Mouse (Mus musculus) erythroblast, embryonic 14.5 days (primary cell): ENCODE results near the gene Gusb.

Experiments used
- GATA1 ChIP-seq: IDR thresholded peaks from 2 replicates; pipeline ENCODE4 v1.6.1; 2012; ENCODE audit warnings: low read length, inconsistent platforms, mixed read lengths
- TAL1 ChIP-seq: IDR thresholded peaks from 3 replicates; pipeline ENCODE4 v1.6.1; 2012; ENCODE audit warnings: low read length, inconsistent platforms, mixed read lengths

GRCm38 (mm10) chr5:129974354-129974753 is 28.5 kb downstream of the Gusb start:
- TF ChIP-seq GATA1: no peak
- TF ChIP-seq TAL1: no peak
